Mouse (Mus musculus) MEL (cell line): ENCODE results near the gene Btg1. TPM values are rescaled to one million over a fixed set of nuclear protein-coding genes. Genes with fewer than 3 reads are reported as not detected.

ENCODE experiments used
- DNase-seq: peaks from one replicate; pipeline ENCODE4 v3.0.0; 2011; ENCODE audit warnings: low read depth, low spot score
- H3K27ac ChIP-seq: 2 replicates; pipeline ENCODE4 v1.5.1; 2012; ENCODE audit warnings: low read depth, mild to moderate bottlenecking, control low read depth, low read length, moderate library complexity; ENCODE audit not compliant: control insufficient read depth
- H3K27me3 ChIP-seq, 2 experiments: fragments of 150-350 bp in 1 of 2; sonication (generic) in 1 of 2; 2 replicates each; pipeline ENCODE4 v1.6.1; 2012; ENCODE audit warnings: low read length in 2 of 2, mild to moderate bottlenecking in 2 of 2, improper control_type of control experiment in 1 of 2, moderate library complexity in 1 of 2; ENCODE audit not compliant: insufficient read depth in 2 of 2, control insufficient read depth in 1 of 2
- H3K36me3 ChIP-seq, 2 experiments: 2 replicates each; pipeline ENCODE4 v1.6.1; 2012 to 2014; ENCODE audit warnings: low read length in 2 of 2, improper control_type of control experiment in 1 of 2, inconsistent platforms in 1 of 2, mild to moderate bottlenecking in 1 of 2; ENCODE audit not compliant: insufficient read depth in 2 of 2, control insufficient read depth in 1 of 2
- H3K4me1 ChIP-seq, 2 experiments: fragments of 150-350 bp in 1 of 2; sonication (generic) in 1 of 2; 2 replicates each; pipeline ENCODE4 v1.6.1; 2012; ENCODE audit warnings: low read length in 2 of 2, improper control_type of control experiment in 1 of 2, mild to moderate bottlenecking in 1 of 2; ENCODE audit not compliant: insufficient read depth in 2 of 2, control insufficient read depth in 1 of 2
- H3K4me3 ChIP-seq, 2 experiments: fragments of 150-350 bp in 1 of 2; sonication (generic) in 1 of 2; 2 replicates each; pipeline ENCODE4 v1.5.1; 2012; ENCODE audit warnings: low read depth in 2 of 2, low read length in 2 of 2, mild to moderate bottlenecking in 2 of 2, moderate library complexity in 2 of 2, control low read depth in 1 of 2, improper control_type of control experiment in 1 of 2; ENCODE audit not compliant: control insufficient read depth in 1 of 2, insufficient read depth in 1 of 2
- H3K79me2 ChIP-seq: 2 replicates; pipeline ENCODE4 v1.6.1; 2012; ENCODE audit warnings: mild to moderate bottlenecking, low read length, moderate library complexity; ENCODE audit not compliant: control insufficient read depth, poor library complexity, insufficient read depth
- H3K9ac ChIP-seq: 2 replicates; pipeline ENCODE4 v1.6.1; 2012; ENCODE audit warnings: low read depth, mild to moderate bottlenecking, control low read depth, low read length, moderate library complexity; ENCODE audit not compliant: control insufficient read depth, poor library complexity, severe bottlenecking
- H3K9me3 ChIP-seq: fragments of 150-350 bp; sonication (generic); replicated peaks from 2 replicates; pipeline ENCODE4 v1.6.1; 2012; ENCODE audit warnings: mild to moderate bottlenecking, low read length, improper control_type of control experiment, moderate library complexity; ENCODE audit not compliant: insufficient read depth
- CTCF ChIP-seq, 3 experiments: IDR thresholded peaks in 2 of 3; conservative IDR thresholded peaks in 1 of 3; 2 replicates each; pipeline ENCODE4 v1.5.1; 2011 to 2012; ENCODE audit warnings: low read length in 3 of 3, low read depth in 2 of 3, mild to moderate bottlenecking in 2 of 3, improper control_type of control experiment in 1 of 3, inconsistent platforms in 1 of 3, mixed read lengths in 1 of 3, moderate library complexity in 1 of 3; ENCODE audit not compliant: control insufficient read depth in 1 of 3, insufficient read depth in 1 of 3, poor library complexity in 1 of 3, severe bottlenecking in 1 of 3
- ETS1 ChIP-seq: IDR thresholded peaks from 2 replicates; pipeline ENCODE4 v1.6.1; 2012; ENCODE audit warnings: low read depth, mild to moderate bottlenecking, inconsistent platforms, low read length, improper control_type of control experiment, moderate library complexity
- GABPA ChIP-seq: IDR thresholded peaks from 2 replicates; pipeline ENCODE4 v1.6.1; 2012; ENCODE audit warnings: low read depth, mild to moderate bottlenecking, inconsistent platforms, low read length, improper control_type of control experiment, moderate library complexity
- GATA1 ChIP-seq: IDR thresholded peaks from 2 replicates; pipeline ENCODE4 v1.6.1; 2011; ENCODE audit warnings: low read depth, low read length, improper control_type of control experiment
- HCFC1 ChIP-seq: IDR thresholded peaks from 2 replicates; pipeline ENCODE4 v1.6.1; 2012; ENCODE audit warnings: low read depth, mild to moderate bottlenecking, inconsistent platforms, low read length, improper control_type of control experiment, moderate library complexity
- MAFK ChIP-seq: IDR thresholded peaks from 2 replicates; pipeline ENCODE4 v1.6.1; 2011; ENCODE audit warnings: low read depth, mild to moderate bottlenecking, low read length, improper control_type of control experiment, borderline replicate concordance
- MAZ ChIP-seq: IDR thresholded peaks from 2 replicates; pipeline ENCODE4 v1.6.1; 2012; ENCODE audit warnings: low read depth, mild to moderate bottlenecking, inconsistent platforms, low read length, improper control_type of control experiment
- MEF2A ChIP-seq: IDR thresholded peaks from 2 replicates; pipeline ENCODE4 v1.6.1; 2014; ENCODE audit warnings: low read depth, mild to moderate bottlenecking, inconsistent platforms, low read length, improper control_type of control experiment; ENCODE audit not compliant: poor library complexity, insufficient replicate concordance, severe bottlenecking; ENCODE audit errors: extremely low read depth
- MYB ChIP-seq: IDR thresholded peaks from 2 replicates; pipeline ENCODE4 v1.6.1; 2011; ENCODE audit warnings: mild to moderate bottlenecking, low read depth, low read length, improper control_type of control experiment
- MYC ChIP-seq: IDR thresholded peaks from 2 replicates; pipeline ENCODE4 v1.6.1; 2011; ENCODE audit warnings: low read depth, mild to moderate bottlenecking, low read length, improper control_type of control experiment, moderate library complexity
- POLR2A ChIP-seq, 2 experiments: IDR thresholded peaks; 2 replicates each; pipeline ENCODE4 v1.6.1; 2011 to 2012; ENCODE audit warnings: low read length in 2 of 2, mild to moderate bottlenecking in 2 of 2, control low read depth in 1 of 2, improper control_type of control experiment in 1 of 2, low read depth in 1 of 2, moderate library complexity in 1 of 2; ENCODE audit not compliant: control insufficient read depth in 1 of 2, insufficient read depth in 1 of 2, poor library complexity in 1 of 2
- RAD21 ChIP-seq: IDR thresholded peaks from 2 replicates; pipeline ENCODE4 v1.6.1; 2011; ENCODE audit warnings: mild to moderate bottlenecking, low read depth, low read length, improper control_type of control experiment
- RCOR1 ChIP-seq: IDR thresholded peaks from 2 replicates; pipeline ENCODE4 v1.6.1; 2012; ENCODE audit warnings: low read depth, mild to moderate bottlenecking, inconsistent platforms, low read length, improper control_type of control experiment
- SIN3A ChIP-seq: IDR thresholded peaks from 2 replicates; pipeline ENCODE4 v1.6.1; 2012; ENCODE audit warnings: low read length, improper control_type of control experiment, inconsistent platforms
- SMC3 ChIP-seq: IDR thresholded peaks from 2 replicates; pipeline ENCODE4 v1.6.1; 2011; ENCODE audit warnings: low read depth, low read length, improper control_type of control experiment
- TAL1 ChIP-seq: IDR thresholded peaks from 2 replicates; pipeline ENCODE4 v1.6.1; 2012; ENCODE audit warnings: mild to moderate bottlenecking, inconsistent platforms, low read length, moderate library complexity, mixed read lengths
- TBP ChIP-seq: IDR thresholded peaks from 2 replicates; pipeline ENCODE4 v1.8.0; 2011; ENCODE audit warnings: low read depth, low read length, improper control_type of control experiment
- TCF12 ChIP-seq: IDR thresholded peaks from 2 replicates; pipeline ENCODE4 v1.6.1; 2014; ENCODE audit warnings: low read depth, mild to moderate bottlenecking, inconsistent platforms, low read length, improper control_type of control experiment, moderate library complexity
- ZC3H11A ChIP-seq: IDR thresholded peaks from 2 replicates; pipeline ENCODE4 v1.6.1; 2012; ENCODE audit warnings: low read depth, mild to moderate bottlenecking, inconsistent platforms, low read length, improper control_type of control experiment
- polyA plus RNA-seq, 2 experiments: library from polyadenylated mRNA; stranded (reverse) in 1 of 2; unstranded in 1 of 2; fragments of >175 nt in 1 of 2; fragments of >200 nt in 1 of 2; gene quantifications; 2 replicates each; pipeline versions ENCODE4 v1.2.1 to v1.2.4; 2012; ENCODE audit warnings: low replicate concordance in 2 of 2, low read depth in 1 of 2; ENCODE audit not compliant: insufficient read length in 2 of 2, insufficient read depth in 1 of 2, missing spikeins in 1 of 2
- total RNA-seq: library from RNA; depleted of rRNA; stranded (reverse); fragments of 300-350 nt; gene quantifications from 2 replicates; pipeline ENCODE4 v1.2.3, GENCODE M21; 2012

Btg1 gene
- total and polyA plus RNA-seq, 3 experiments, result 2.0 to 4.8 TPM; not detected in 1

- H3K36me3 ChIP-seq, result peaks cover 2 to 17% of the 10 kb centered on the region in 2 experiments; a peak in 3 of 4 replicates
- peaks cover 11 to 16% of the 10 kb centered on the region in 2 experiments for H3K4me1 ChIP-seq
These were observed 5.3 kb downstream of the Btg1 start for GRCm38 (mm10) chr10:96621980-96622645.

GRCm38 (mm10) chr10:96622761-96623632 lies 6.2 kb downstream of the Btg1 start:
- TF ChIP-seq ETS1 (no peak), GABPA (no peak), ZC3H11A (no peak), MYB (no peak), MAFK (no peak)
- Histone ChIP-seq H3K4me1 (peaks cover 11 to 16% of the 10 kb centered on the region in 2 experiments), H3K36me3 (peaks cover 2 to 17% of the 10 kb centered on the region in 2 experiments; a peak in 3 of 4 replicates), H3K4me3 (no peak overlapping the region), H3K27ac (no peak overlapping the region), H3K27me3 (no peaks in the 10 kb centered on the region), H3K9me3 (no peaks in the 10 kb centered on the region), H3K79me2 (peaks cover 3% of the 10 kb centered on the region; the same call in 1 of the 2 replicates), H3K9ac (no peak overlapping the region)
- DNase-seq, result no peak

More at GRCm38 (mm10) chr10:96621980-96622645, 5.3 kb downstream of the Btg1 start:
- TF ChIP-seq HCFC1 (no peak), MEF2A (no peak)
- TF ChIP-seq, all 39 proteins: peak for 0
- H3K9ac ChIP-seq, result no peak overlapping the region
- H3K4me3 ChIP-seq, result no peak overlapping the region
- peaks cover 8% of the 10 kb centered on the region for H3K79me2 ChIP-seq
- no peak for DNase-seq
- no peaks in the 10 kb centered on the region for H3K9me3 ChIP-seq
- no peak overlapping the region for H3K27ac ChIP-seq
- no peaks in the 10 kb centered on the region for H3K27me3 ChIP-seq

- TF ChIP-seq TBP, result no peak
- no peak for TF ChIP-seq SIN3A
- TF ChIP-seq TCF12, result no peak
- no peak for TF ChIP-seq MAZ
- no peak for TF ChIP-seq RCOR1
- no peak for TF ChIP-seq MYC
- no peak for TF ChIP-seq TAL1
- no peak for TF ChIP-seq RAD21
- no peak for TF ChIP-seq GATA1
- TF ChIP-seq SMC3, result no peak
- no peak for TF ChIP-seq CTCF (IDR thresholded peaks at IDR 0.05 in 2 of 3, conservative IDR thresholded peaks at IDR 0.05 in 1 of 3; ENCODE audit: control insufficient read depth in 1 of 3, insufficient read depth in 1 of 3, low read depth in 2 of 3, low read length in 3 of 3, poor library complexity in 1 of 3, severe bottlenecking in 1 of 3)
- no peak for TF ChIP-seq POLR2A (IDR thresholded peaks at IDR 0.05; ENCODE audit: control insufficient read depth in 1 of 2, insufficient read depth in 1 of 2, low read depth in 1 of 2, low read length in 2 of 2, poor library complexity in 1 of 2)
These were observed 6.9 kb downstream of the Btg1 start for GRCm38 (mm10) chr10:96623633-96624195.

More at GRCm38 (mm10) chr10:96623633-96624195, 6.9 kb downstream of the Btg1 start:
- H3K4me3 ChIP-seq, result no peak overlapping the region
- H3K9me3 ChIP-seq, result no peaks in the 10 kb centered on the region
- peaks cover 3% of the 10 kb centered on the region; the same call in 1 of the 2 replicates for H3K79me2 ChIP-seq
- peaks cover 11 to 16% of the 10 kb centered on the region in 2 experiments for H3K4me1 ChIP-seq
- H3K27ac ChIP-seq, result no peak overlapping the region
- H3K9ac ChIP-seq, result no peak overlapping the region
- no peaks in the 10 kb centered on the region for H3K27me3 ChIP-seq
- H3K36me3 ChIP-seq, result peaks cover 2 to 17% of the 10 kb centered on the region in 2 experiments; a peak in 3 of 4 replicates
- no peak for DNase-seq
